14 mouse cellular contexts compared by ENCODE assay signal in genomic region chr4:134473764-134474163, GRCm38 (mm10). TPM values are rescaled to one million over a fixed set of nuclear protein-coding genes. Genes with fewer than 3 reads are reported as not detected.
DNase-seq lines count a peak whose midpoint lies in the region; ATAC-seq and TF ChIP-seq lines count a peak whose summit lies in the region.
"Had no signal": no experiment of that assay in that cellular context is flagged by ENCODE, and none has a peak within 500 bp of the region (broad histone marks: within the 10 kb centered on the region; RNA-seq: fewer than 3 reads in every experiment).

No protein-coding gene starts in this region.

- H3K27me3 ChIP-seq in forebrain, postnatal 0 days (ENCODE audit: insufficient read depth, low read length): no peaks in the 10 kb centered on the region
- no peaks in the 10 kb centered on the region for H3K27me3 ChIP-seq in midbrain, postnatal 0 days (ENCODE audit: insufficient read depth, low read length)
- H3K27me3 ChIP-seq: liver, embryonic 12.5 days had no signal

- ATAC-seq in forebrain, postnatal 0 days: no peak
- ATAC-seq in midbrain, postnatal 0 days (ENCODE audit: low FRiP score): no peak
- ATAC-seq in frontal cortex, adult (ENCODE audit: low TSS enrichment): no peak
- ATAC-seq: CD4-positive, CD25-positive, alpha-beta regulatory T cell, adult 4 months; liver, embryonic 12.5 days had no signal

- H3K4me3 ChIP-seq in layer of hippocampus, adult 2 months: no peak overlapping the region
- H3K4me3 ChIP-seq in cortical plate, adult 2 months (ENCODE audit: insufficient read depth, low read length): no peak overlapping the region
- no peak overlapping the region for H3K4me3 ChIP-seq in forebrain, postnatal 0 days (ENCODE audit: low read depth, low read length)
- H3K4me3 ChIP-seq in midbrain, postnatal 0 days (ENCODE audit: low read depth, low read length): no peak overlapping the region
- H3K4me3 ChIP-seq: liver, embryonic 12.5 days had no signal

- no peak for TF ChIP-seq CTCF in layer of hippocampus, adult 2 months (conservative IDR thresholded peaks at IDR 0.05)
- TF ChIP-seq CTCF in cortical plate, adult 2 months (IDR thresholded peaks at IDR 0.05; ENCODE audit: extremely low read depth, insufficient read depth, low read length): no peak
- no peak for TF ChIP-seq CTCF in forebrain, postnatal 0 days (IDR thresholded peaks at IDR 0.05; ENCODE audit: low read depth)
- TF ChIP-seq CTCF in midbrain, postnatal 0 days (IDR thresholded peaks at IDR 0.05): no peak

- peak overlapping the region; percentile 87 for H3K27ac ChIP-seq in layer of hippocampus, adult 2 months
- H3K27ac ChIP-seq in cortical plate, adult 2 months (ENCODE audit: insufficient read depth, low read length): peak overlapping the region; percentile 81
- H3K27ac ChIP-seq in forebrain, postnatal 0 days (ENCODE audit: low read depth, low read length): peak overlapping the region; percentile 72
- peak overlapping the region; percentile 74 for H3K27ac ChIP-seq in midbrain, postnatal 0 days (ENCODE audit: low read depth, low read length)
- H3K27ac ChIP-seq: liver, embryonic 12.5 days had no signal

- H3K9me3 ChIP-seq in forebrain, postnatal 0 days (ENCODE audit: low read length): no peaks in the 10 kb centered on the region
- no peaks in the 10 kb centered on the region for H3K9me3 ChIP-seq in midbrain, postnatal 0 days (ENCODE audit: low read length)
- H3K9me3 ChIP-seq: liver, embryonic 12.5 days had no signal

- H3K36me3 ChIP-seq in forebrain, postnatal 0 days (ENCODE audit: insufficient read depth): peaks cover 59% of the 10 kb centered on the region
- peaks cover 32% of the 10 kb centered on the region for H3K36me3 ChIP-seq in midbrain, postnatal 0 days (ENCODE audit: insufficient read depth, low read length)

- WGBS in forebrain, postnatal 0 days: 27% methylated on average over 4 of the region's 4 CpGs
- 52% methylated on average over 4 of the region's 4 CpGs for WGBS in midbrain, postnatal 0 days

- no peak for DNase-seq in layer of hippocampus, adult 2 months (ENCODE audit: low spot score in 2 of 2)
- no peak for DNase-seq in layer of hippocampus, adult 11-12 months (ENCODE audit: low spot score)
- DNase-seq in forebrain, postnatal 0 days: no peak
- DNase-seq in midbrain, postnatal 0 days (ENCODE audit: low spot score): no peak
- DNase-seq in kidney, postnatal 14 days: no peak
- DNase-seq: cerebellum, adult 11 months; heart, postnatal 36 days; left cerebral cortex, postnatal 4 days; thymus, postnatal 14 days had no signal

- H3K9ac ChIP-seq in forebrain, postnatal 0 days: peak overlapping the region; percentile 29
- 0 out of 2 replicates have a peak overlapping the region, but pooled peaks have one; percentile 33 for H3K9ac ChIP-seq in midbrain, postnatal 0 days (replicated peaks; ENCODE audit: low read length, poor library complexity, severe bottlenecking)
- H3K9ac ChIP-seq: liver, embryonic 12.5 days had no signal

- H3K4me2 ChIP-seq in forebrain, postnatal 0 days (ENCODE audit: low read depth): peak overlapping the region; percentile 9; the same call in 1 of the 2 replicates
- H3K4me2 ChIP-seq in midbrain, postnatal 0 days (ENCODE audit: low read depth, low read length, poor library complexity, severe bottlenecking): no peak overlapping the region
- H3K4me2 ChIP-seq: liver, embryonic 12.5 days had no signal

- no peak for TF ChIP-seq POLR2A in cortical plate, adult 2 months (IDR thresholded peaks at IDR 0.05; ENCODE audit: extremely low read depth, insufficient read depth, low read length)

- peaks cover 9% of the 10 kb centered on the region for H3K4me1 ChIP-seq in cortical plate, adult 2 months (ENCODE audit: control insufficient read depth, insufficient read depth, low read length)
- peaks cover 14% of the 10 kb centered on the region; the same call in 1 of the 2 replicates for H3K4me1 ChIP-seq in forebrain, postnatal 0 days (ENCODE audit: insufficient read depth)
- H3K4me1 ChIP-seq in midbrain, postnatal 0 days (ENCODE audit: insufficient read depth, low read length): peaks cover 19% of the 10 kb centered on the region; the same call in 1 of the 2 replicates

RNA-seq across cellular contexts. Expression of gene Stmn1, which starts 5.6 kb away (rescaled TPM):
- total RNA-seq in layer of hippocampus, adult 2 months (2021): 100 to 1,000 TPM; 362 to 369 TPM
- polyA plus RNA-seq in cortical plate, adult 2 months (2012; rRNA removed): 901 and 956 TPM in 2 replicates
- 2,537 and 3,460 TPM in 2 replicates for total RNA-seq in forebrain, postnatal 0 days (2014; rRNA removed)
- polyA plus RNA-seq in forebrain, postnatal 0 days (2015; fragmentation: Nextera tagmentation; extraction: Ambion mirVana): 7,274 and 8,446 TPM in 2 replicates
- total RNA-seq in midbrain, postnatal 0 days (2014; rRNA removed): 1,269 and 1,609 TPM in 2 replicates
- 6,261 and 6,359 TPM in 2 replicates for polyA plus RNA-seq in midbrain, postnatal 0 days (2015; fragmentation: Nextera tagmentation; extraction: Ambion mirVana)

RNA-seq across cellular contexts. Expression of gene Paqr7, which starts 22.7 kb away (rescaled TPM):
- 10 to 100 TPM; 60.2 to 64.7 TPM for total RNA-seq in layer of hippocampus, adult 2 months (2021)
- 78.7 and 81.5 TPM in 2 replicates for polyA plus RNA-seq in cortical plate, adult 2 months (2012; rRNA removed)
- 33.9 and 36.6 TPM in 2 replicates for total RNA-seq in forebrain, postnatal 0 days (2014; rRNA removed)
- 21.3 and 28.1 TPM in 2 replicates for polyA plus RNA-seq in forebrain, postnatal 0 days (2015; fragmentation: Nextera tagmentation; extraction: Ambion mirVana)
- total RNA-seq in midbrain, postnatal 0 days (2014; rRNA removed): 69.2 and 97.8 TPM in 2 replicates
- 38.9 and 41.3 TPM in 2 replicates for polyA plus RNA-seq in midbrain, postnatal 0 days (2015; fragmentation: Nextera tagmentation; extraction: Ambion mirVana)

RNA-seq across cellular contexts. Expression of gene Aunip, which starts 37.0 kb away (rescaled TPM):
- under 1 TPM; 0.56 to 0.67 TPM for total RNA-seq in layer of hippocampus, adult 2 months (2021)
- polyA plus RNA-seq in cortical plate, adult 2 months (2012; rRNA removed): 0.23 and 0.31 TPM in 2 replicates
- 1.2 and 1.8 TPM in 2 replicates for total RNA-seq in forebrain, postnatal 0 days (2014; rRNA removed)
- polyA plus RNA-seq in forebrain, postnatal 0 days (2015; fragmentation: Nextera tagmentation; extraction: Ambion mirVana): 1.1 and 1.3 TPM in 2 replicates
- 1.5 and 2.0 TPM in 2 replicates for total RNA-seq in midbrain, postnatal 0 days (2014; rRNA removed)
- 0.91 and 1.3 TPM in 2 replicates for polyA plus RNA-seq in midbrain, postnatal 0 days (2015; fragmentation: Nextera tagmentation; extraction: Ambion mirVana)
- total RNA-seq: gastrocnemius, adult 8-10 months had no signal
